Mouse (Mus musculus) neural tube, embryonic 14.5 days (tissue): ENCODE data around the gene Hao1. TPM values are rescaled to one million over a fixed set of nuclear protein-coding genes. Genes with fewer than 3 reads are reported as not detected.

ENCODE experiments used
- polyA plus RNA-seq: library from polyadenylated mRNA; unstranded; fragments of >200 nt; fragmentation: Nextera tagmentation; extraction: Ambion mirVana; gene quantifications from 2 replicates; pipeline ENCODE4 v1.2.1, GENCODE M21; 2014

The Hao1 gene
- polyA plus RNA-seq, 1 experiment from 2014 or later, result 0.16 TPM

Other genes starting within 250 kb of the Hao1 start
- gene Tmx4, start 89.8 kb upstream of the Hao1 start, polyA plus RNA-seq, result 135 and 137 TPM in 2 replicates
- gene Plcb1, start 231.7 kb upstream of the Hao1 start, polyA plus RNA-seq, result 114 and 118 TPM in 2 replicates